Mouse (Mus musculus) hindbrain, embryonic 16.5 days (tissue): ENCODE results near the gene Sdhc. TPM values are rescaled to one million over a fixed set of nuclear protein-coding genes. Genes with fewer than 3 reads are reported as not detected.

ENCODE experiments used
- ATAC-seq: fragments of 200-750 bp; cut with Nextera tagmentation; 2 replicates; pipeline ENCODE4 v1.8.0; 2017; ENCODE audit warnings: moderate TSS enrichment, moderate library complexity
- H3K27ac ChIP-seq: fragments of 300-500 bp; sonication (generic); 2 replicates; pipeline ENCODE4 v1.5.1; 2014; ENCODE audit warnings: low read depth, mild to moderate bottlenecking, control low read depth, low read length, moderate library complexity
- H3K27me3 ChIP-seq: fragments of 300-500 bp; sonication (generic); replicated peaks from 2 replicates; pipeline ENCODE4 v1.6.1; 2014; ENCODE audit warnings: low read length; ENCODE audit not compliant: control insufficient read depth, insufficient read depth
- H3K36me3 ChIP-seq: fragments of 300-500 bp; sonication (generic); 2 replicates; pipeline ENCODE4 v1.6.1; 2014; ENCODE audit warnings: mild to moderate bottlenecking, low read length, moderate library complexity, mixed read lengths; ENCODE audit not compliant: control insufficient read depth, insufficient read depth
- H3K4me1 ChIP-seq: fragments of 300-500 bp; sonication (generic); 2 replicates; pipeline ENCODE4 v1.6.1; 2014; ENCODE audit warnings: low read depth, low read length; ENCODE audit not compliant: control insufficient read depth, insufficient read depth
- H3K4me2 ChIP-seq: fragments of 300-500 bp; sonication (generic); 2 replicates; pipeline ENCODE4 v1.6.1; 2014; ENCODE audit warnings: mild to moderate bottlenecking, low read length, control low read depth, moderate library complexity
- H3K4me3 ChIP-seq: fragments of 300-500 bp; sonication (generic); 2 replicates; pipeline ENCODE4 v1.5.1; 2014; ENCODE audit warnings: mild to moderate bottlenecking, low read length, control low read depth, moderate library complexity
- H3K9ac ChIP-seq: fragments of 300-500 bp; sonication (generic); 2 replicates; pipeline ENCODE4 v1.6.1; 2014; ENCODE audit warnings: low read depth, mild to moderate bottlenecking, control low read depth, low read length, moderate library complexity
- H3K9me3 ChIP-seq: fragments of 300-500 bp; sonication (generic); 2 replicates; pipeline ENCODE4 v1.6.1; 2014; ENCODE audit warnings: mild to moderate bottlenecking, low read length, moderate library complexity; ENCODE audit not compliant: control insufficient read depth
- WGBS: fragments of 180-500 bp; shearing (Covaris S2); extraction: QIAGEN DNeasy Blood & Tissue Kit; methylation state at CpG from one replicate; pipeline ENCODE4 v1.1.7; 2014; 5-methylcytosine and 5-hydroxymethylcytosine counted together
- polyA plus RNA-seq: library from polyadenylated mRNA; unstranded; fragments of >200 nt; fragmentation: Nextera tagmentation; extraction: Ambion mirVana; gene quantifications from 2 replicates; pipeline ENCODE4 v1.2.1, GENCODE M21; 2015

The Sdhc gene
- 316 and 354 TPM in 2 replicates for polyA plus RNA-seq

GRCm38 (mm10) chr1:171149974-171150760 lies at the start of gene Sdhc, which contains the start of gene Mpz:
Gene Sdhc (minus strand): TSS chr1:171150603.
Gene Mpz (plus strand): TSS chr1:171150711.
- H3K4me3 ChIP-seq: peak within 1 kb of the TSS; percentile 81
- H3K4me2 ChIP-seq: peak within 1 kb of the TSS; percentile 91
- WGBS: under 1% methylated on average over 31 of the region's 34 CpGs
- peak within 1 kb of the TSS; percentile 89 for H3K27ac ChIP-seq
- peak within 1 kb of the TSS; percentile 90 for H3K9ac ChIP-seq
- no peaks in the 10 kb centered on the region; the same call in 1 of the 2 replicates for H3K27me3 ChIP-seq
- H3K36me3 ChIP-seq: no peaks in the 10 kb centered on the region
- peak; percentile 97 for ATAC-seq
- peaks cover 18% of the 10 kb centered on the region for H3K4me1 ChIP-seq
- no peaks in the 10 kb centered on the region for H3K9me3 ChIP-seq

- Histone ChIP-seq H3K9me3 (no peaks in the 10 kb centered on the region), H3K9ac (no peak overlapping the region), H3K27ac (no peak overlapping the region), H3K27me3 (peaks cover 6% of the 10 kb centered on the region; the same call in 1 of the 2 replicates), H3K36me3 (no peaks in the 10 kb centered on the region), H3K4me3 (no peak overlapping the region), H3K4me2 (no peak overlapping the region), H3K4me1 (peaks cover 8% of the 10 kb centered on the region)
- 57% methylated on average over 1 of the region's 1 CpGs for WGBS
- ATAC-seq: no peak
Measured at GRCm38 (mm10) chr1:171199532-171199931, 49.1 kb upstream of the Sdhc start.

GRCm38 (mm10) chr1:171195887-171196397 lies 45.5 kb upstream of the Sdhc start, which contains the start of gene Pcp4l1:
Gene Pcp4l1 (minus strand): TSS chr1:171196268.
- Histone ChIP-seq H3K9me3 (no peaks in the 10 kb centered on the region), H3K27ac (no peak within 1 kb of the TSS; the same call in 1 of the 2 replicates), H3K4me3 (peak within 1 kb of the TSS; percentile 63), H3K9ac (peak within 1 kb of the TSS; percentile 66), H3K27me3 (peaks cover 6% of the 10 kb centered on the region; the same call in 1 of the 2 replicates), H3K4me1 (peaks cover 18% of the 10 kb centered on the region), H3K36me3 (no peaks in the 10 kb centered on the region), H3K4me2 (peak within 1 kb of the TSS; percentile 96)
- peak; percentile 89 for ATAC-seq
- WGBS: under 1% methylated on average over 33 of the region's 33 CpGs

- ATAC-seq: no peak
- H3K4me3 ChIP-seq: peak overlapping the region; percentile 63
- H3K27ac ChIP-seq: no peak overlapping the region; the same call in 1 of the 2 replicates
- peaks cover 18% of the 10 kb centered on the region for H3K4me1 ChIP-seq
- H3K36me3 ChIP-seq: no peaks in the 10 kb centered on the region
- peak overlapping the region; percentile 66 for H3K9ac ChIP-seq
- WGBS: 5% methylated on average over 20 of the region's 20 CpGs
- H3K9me3 ChIP-seq: no peaks in the 10 kb centered on the region
- H3K27me3 ChIP-seq: peaks cover 6% of the 10 kb centered on the region; the same call in 1 of the 2 replicates
- H3K4me2 ChIP-seq: peak overlapping the region; percentile 96
Measured at GRCm38 (mm10) chr1:171195046-171195822, 44.8 kb upstream of the Sdhc start.

GRCm38 (mm10) chr1:171193911-171194830 lies 43.8 kb upstream of the Sdhc start:
- no peak overlapping the region for H3K27ac ChIP-seq
- peak overlapping the region; percentile 1; the same call in 1 of the 2 replicates for H3K4me3 ChIP-seq
- H3K9me3 ChIP-seq: no peaks in the 10 kb centered on the region
- H3K27me3 ChIP-seq: peaks cover 6% of the 10 kb centered on the region; the same call in 1 of the 2 replicates
- ATAC-seq: no peak
- peaks cover 19% of the 10 kb centered on the region for H3K4me1 ChIP-seq
- H3K4me2 ChIP-seq: peak overlapping the region; percentile 58; the same call in 1 of the 2 replicates
- H3K36me3 ChIP-seq: no peaks in the 10 kb centered on the region
- 27% methylated on average over 11 of the region's 11 CpGs for WGBS
- no peak overlapping the region for H3K9ac ChIP-seq

GRCm38 (mm10) chr1:171193093-171193840 lies 42.9 kb upstream of the Sdhc start:
- H3K36me3 ChIP-seq: no peaks in the 10 kb centered on the region
- H3K9ac ChIP-seq: peak overlapping the region; percentile 30; the same call in 1 of the 2 replicates
- H3K4me2 ChIP-seq: peak overlapping the region; percentile 58
- ATAC-seq: peak; percentile 21; the same call in 1 of the 2 replicates
- no peaks in the 10 kb centered on the region for H3K9me3 ChIP-seq
- 3% methylated on average over 18 of the region's 18 CpGs for WGBS
- H3K4me1 ChIP-seq: peaks cover 23% of the 10 kb centered on the region
- H3K4me3 ChIP-seq: peak overlapping the region; percentile 32
- peak overlapping the region; percentile 30 for H3K27ac ChIP-seq
- H3K27me3 ChIP-seq: peaks cover 6% of the 10 kb centered on the region; the same call in 1 of the 2 replicates

- no peak for ATAC-seq
- H3K9ac ChIP-seq: no peak overlapping the region
- peaks cover 23% of the 10 kb centered on the region for H3K4me1 ChIP-seq
- peaks cover 4% of the 10 kb centered on the region; the same call in 1 of the 2 replicates for H3K27me3 ChIP-seq
- H3K36me3 ChIP-seq: no peaks in the 10 kb centered on the region
- no peak overlapping the region for H3K27ac ChIP-seq
- no peaks in the 10 kb centered on the region for H3K9me3 ChIP-seq
- no peak overlapping the region for H3K4me2 ChIP-seq
- 55% methylated on average over 10 of the region's 10 CpGs for WGBS
- H3K4me3 ChIP-seq: no peak overlapping the region
Measured at GRCm38 (mm10) chr1:171192283-171192682, 41.9 kb upstream of the Sdhc start.
